Mouse (Mus musculus): Measurements from ENCODE around the gene Slc6a21.

DNA sequence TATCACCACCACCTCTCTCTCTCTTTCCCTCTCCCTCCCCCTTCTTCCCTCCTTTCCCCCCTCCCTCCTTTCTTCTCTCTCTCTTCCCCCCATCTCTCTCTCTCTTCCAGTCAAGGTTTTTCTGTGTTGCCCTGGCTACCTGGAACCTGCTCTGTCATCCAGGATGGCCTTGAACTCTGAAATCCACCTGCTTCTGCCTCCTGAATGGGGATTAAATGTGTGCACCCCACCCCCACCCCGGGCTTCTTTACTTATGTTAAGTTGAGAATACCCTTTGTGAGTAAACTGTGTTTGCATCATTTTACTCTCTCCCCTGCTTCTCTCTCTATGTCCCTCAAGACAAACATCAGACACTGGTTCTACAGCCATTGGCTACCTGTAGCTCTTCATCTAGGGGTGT lies 11.8 kb upstream of the Slc6a21 start:
- TF ChIP-seq CTCF (IDR thresholded peaks at IDR 0.05; ENCODE audit: low read depth, low read length): no peak
- no peak for TF ChIP-seq TAL1 (conservative IDR thresholded peaks at IDR 0.05; ENCODE audit: low read depth, low read length)
- no peak for TF ChIP-seq POLR2AphosphoS5 (IDR thresholded peaks at IDR 0.05; ENCODE audit: insufficient replicate concordance, low read depth, low read length)
- no peak for TF ChIP-seq GATA1 (IDR thresholded peaks at IDR 0.05; ENCODE audit: borderline replicate concordance, low read length)
